Mouse (Mus musculus) frontal cortex, adult (tissue): ENCODE data around the gene Hoxa10.

Experiments
- ATAC-seq: cut with Nextera tagmentation; 2 replicates; pipeline ENCODE4 v1.9.2; 2017; ENCODE audit warnings: mild to moderate bottlenecking, moderate library complexity, mixed read lengths; ENCODE audit not compliant: low TSS enrichment

The Hoxa10 gene

DNA sequence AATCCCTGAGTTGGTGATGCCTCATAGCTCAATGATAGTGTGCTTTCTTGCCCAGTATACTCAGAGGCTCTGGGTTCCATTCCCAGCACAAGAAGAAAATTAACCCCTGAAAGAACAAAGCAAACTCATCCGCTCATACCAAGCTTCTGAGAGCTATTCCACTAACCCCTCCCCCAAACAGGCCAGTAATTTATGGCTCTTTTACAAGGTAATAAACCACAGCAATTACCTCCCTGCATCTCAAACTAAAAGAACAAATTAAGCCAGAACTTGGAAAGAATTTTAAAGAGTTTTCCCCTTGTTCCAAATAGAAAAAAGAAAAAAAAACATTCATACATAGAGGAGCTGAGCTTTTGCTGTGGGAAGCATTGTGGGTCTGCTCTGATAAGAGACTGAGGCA lies 57.9 kb downstream of the Hoxa10 start:
- ATAC-seq: no peak

DNA sequence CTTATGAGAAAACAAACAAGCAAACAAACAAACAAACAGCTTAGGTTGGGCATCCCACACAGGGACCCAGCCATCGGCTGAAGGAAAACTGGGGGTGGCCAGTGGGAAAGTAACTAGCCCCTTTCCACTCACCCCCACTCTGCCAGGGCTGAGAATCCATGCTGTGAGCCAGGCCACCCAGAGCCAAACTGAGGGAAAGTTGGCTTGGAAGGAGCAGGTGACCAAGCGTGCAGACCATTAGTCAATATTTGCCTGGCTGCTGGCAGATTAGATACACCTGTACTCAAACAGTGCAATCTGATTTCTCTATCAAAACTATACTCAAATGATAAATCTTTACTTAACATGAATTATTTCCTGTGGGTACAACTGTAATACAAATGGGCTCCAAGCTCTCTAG lies 58.6 kb downstream of the Hoxa10 start:
- no peak for ATAC-seq
